Mouse (Mus musculus): ENCODE data around the gene Tap1.

DNA sequence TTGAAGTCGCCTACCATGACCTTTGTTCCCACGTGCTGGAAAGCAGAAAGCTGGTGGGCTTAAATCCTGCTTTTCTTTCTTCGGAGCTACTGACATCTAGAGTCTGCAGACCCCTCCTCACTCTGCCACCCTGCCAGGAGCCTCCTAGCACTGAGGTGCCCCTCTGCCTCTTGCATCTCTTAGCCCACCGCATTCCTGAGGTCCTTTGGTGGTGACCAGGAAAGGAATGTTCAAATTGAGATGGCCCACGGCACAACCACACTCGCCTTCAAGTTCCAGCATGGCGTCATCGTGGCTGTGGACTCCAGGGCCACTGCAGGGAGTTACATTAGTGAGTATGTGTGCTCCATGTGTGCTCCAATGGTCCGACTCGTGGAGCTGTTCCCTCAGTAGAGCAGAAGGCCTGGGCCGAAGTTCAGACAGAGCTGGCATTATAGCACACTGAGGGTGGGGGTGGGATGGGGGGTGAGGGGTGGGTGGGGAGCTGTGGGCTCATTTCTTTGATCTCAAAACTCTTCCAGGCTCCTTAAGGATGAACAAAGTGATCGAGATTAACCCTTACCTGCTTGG lies 11.8 kb downstream of the Tap1 start:
- TF ChIP-seq UBTF (IDR thresholded peaks at IDR 0.05; ENCODE audit: borderline replicate concordance, insufficient read depth, low read depth, low read length) = no peak
- no peak for TF ChIP-seq POLR2A (IDR thresholded peaks at IDR 0.05; ENCODE audit: control insufficient read depth in 1 of 2, insufficient read depth in 1 of 2, low read depth in 1 of 2, low read length in 2 of 2, poor library complexity in 1 of 2)
- no peak for TF ChIP-seq MAZ (IDR thresholded peaks at IDR 0.05; ENCODE audit: low read depth, low read length)
- TF ChIP-seq CTCF (IDR thresholded peaks at IDR 0.05 in 2 of 3, conservative IDR thresholded peaks at IDR 0.05 in 1 of 3; ENCODE audit: control insufficient read depth in 1 of 3, insufficient read depth in 1 of 3, low read depth in 2 of 3, low read length in 3 of 3, poor library complexity in 1 of 3, severe bottlenecking in 1 of 3) = no peak
- TF ChIP-seq E2F4 (IDR thresholded peaks at IDR 0.05; ENCODE audit: borderline replicate concordance, low read depth, low read length) = no peak
- no peak for TF ChIP-seq POLR2AphosphoS5 (IDR thresholded peaks at IDR 0.05; ENCODE audit: borderline replicate concordance, low read depth, low read length)
